ENCODE assay signal across 8 mouse cellular contexts in the genomic region with DNA sequence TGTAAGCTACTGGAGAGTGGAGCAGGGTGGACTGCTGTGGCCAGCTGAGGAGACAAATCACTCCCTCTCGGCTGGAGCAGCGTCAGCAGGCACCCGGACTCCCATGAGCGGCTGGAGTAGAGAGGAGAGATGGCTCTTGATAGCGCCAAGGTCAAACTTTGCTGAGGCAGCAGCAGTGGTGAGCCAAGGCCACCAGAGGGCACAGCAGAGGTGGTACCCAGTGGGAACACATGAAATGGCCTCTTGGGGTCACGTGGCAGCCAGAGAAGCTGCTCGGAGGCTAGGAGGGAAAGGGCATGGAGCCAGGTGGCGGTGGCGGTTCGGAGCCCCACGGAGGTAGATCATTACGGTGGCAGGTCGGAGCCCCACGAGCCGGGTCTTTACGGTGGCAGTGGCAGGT. TPM values are rescaled to one million over a fixed set of nuclear protein-coding genes. Genes with fewer than 3 reads are reported as not detected.
DNase-seq lines count a peak whose midpoint lies in the region; ATAC-seq lines count a peak whose summit lies in the region.

No protein-coding gene starts in this region.

- DNase-seq in adrenal gland, adult 2 months: peak; percentile 95
- DNase-seq in embryo, embryonic 11.5 days (ENCODE audit: low read depth, low spot score): peak; percentile 49
- DNase-seq in gastrocnemius, postnatal 36 days: peak; percentile 83 to 86
- DNase-seq in left cerebral cortex, postnatal 36 days (ENCODE audit: low spot score in 2 of 2): peak; percentile 58 to 73
- peak; percentile 79 for DNase-seq in midbrain, embryonic 10.5 days (ENCODE audit: low spot score)
- DNase-seq in right cerebral cortex, postnatal 4 days: peak; percentile 68
- DNase-seq in yolk sac, embryonic 10.5 days (ENCODE audit: low spot score): peak; percentile 48

- peak overlapping the region; percentile 38; the same call in 1 of the 2 replicates for H3K4me2 ChIP-seq in intestine, embryonic 16.5 days (ENCODE audit: low read depth, low read length)

- 18% methylated on average over 16 of the region's 16 CpGs for WGBS in intestine, embryonic 16.5 days
- 16% methylated on average over 16 of the region's 16 CpGs for WGBS in midbrain, embryonic 10.5 days

- H3K9me3 ChIP-seq in intestine, embryonic 16.5 days (ENCODE audit: control insufficient read depth, low read length): no peaks in the 10 kb centered on the region
- no peaks in the 10 kb centered on the region for H3K9me3 ChIP-seq in midbrain, embryonic 10.5 days (replicated peaks)

- peak; percentile 74 for ATAC-seq in intestine, embryonic 16.5 days

- no peaks in the 10 kb centered on the region for H3K36me3 ChIP-seq in intestine, embryonic 16.5 days (ENCODE audit: control insufficient read depth, insufficient read depth, low read length)
- H3K36me3 ChIP-seq in midbrain, embryonic 10.5 days: no peaks in the 10 kb centered on the region

- intact Hi-C loops in gastrocnemius, postnatal 36 days (cut with DNase I): loop anchor here (5.0 kb wide), 2 partner anchors 246 to 261 kb away; a partner anchor contains a TSS
- intact Hi-C loops in left cerebral cortex, postnatal 36 days (cut with DNase I): no loop called here

- H3K4me3 ChIP-seq in intestine, embryonic 16.5 days (ENCODE audit: low read length): peak overlapping the region; percentile 19; the same call in 1 of the 2 replicates
- H3K4me3 ChIP-seq in midbrain, embryonic 10.5 days: peak overlapping the region; percentile 28

- H3K9ac ChIP-seq in intestine, embryonic 16.5 days (ENCODE audit: low read depth, low read length): no peak overlapping the region

- no peak overlapping the region for H3K27ac ChIP-seq in intestine, embryonic 16.5 days (ENCODE audit: low read length)
- 0 out of 2 replicates have a peak overlapping the region, but pooled peaks have one; percentile 52 for H3K27ac ChIP-seq in midbrain, embryonic 10.5 days (replicated peaks)

- H3K4me1 ChIP-seq in intestine, embryonic 16.5 days (ENCODE audit: control insufficient read depth, insufficient read depth, low read length): peaks cover 9% of the 10 kb centered on the region; the same call in 1 of the 2 replicates
- peaks cover 12% of the 10 kb centered on the region for H3K4me1 ChIP-seq in midbrain, embryonic 10.5 days

- no peaks in the 10 kb centered on the region for H3K27me3 ChIP-seq in intestine, embryonic 16.5 days (replicated peaks; ENCODE audit: control insufficient read depth, insufficient read depth, low read length)
- peaks cover 21% of the 10 kb centered on the region for H3K27me3 ChIP-seq in midbrain, embryonic 10.5 days (ENCODE audit: low read depth, poor library complexity, severe bottlenecking)

RNA-seq across cellular contexts. Expression of a gene that starts 12.8 kb away (rescaled TPM):
- total RNA-seq in adrenal gland, adult 2 months (2021): 1 to 10 TPM; 2.0 to 2.4 TPM
- 0.40 and 0.75 TPM in 2 replicates for polyA plus RNA-seq in adrenal gland, adult 2 months (2012; rRNA removed)
- total RNA-seq in gastrocnemius, postnatal 36 days (2021): under 1 TPM; 0.10 to 0.51 TPM
- 0.73 and 1.8 TPM in 2 replicates for polyA plus RNA-seq in intestine, embryonic 16.5 days (2015; fragmentation: Nextera tagmentation; extraction: Ambion mirVana)
- 10 to 100 TPM; 12.8 to 14.7 TPM for total RNA-seq in left cerebral cortex, postnatal 36 days (2021)
- polyA plus RNA-seq in midbrain, embryonic 10.5 days (2016; fragmentation: Nextera tagmentation; extraction: Ambion mirVana): 1.5 and 1.6 TPM in 2 replicates

Comparison
In these comparisons a context has a peak if more than half of its experiments do, and no peak if none do; other contexts are left out.
1. RNA of a gene that starts 12.8 kb away (total RNA-seq): 12.8 to 14.7 TPM in left cerebral cortex, postnatal 36 days; 2.0 to 2.4 TPM in adrenal gland, adult 2 months and 0.10 to 0.51 TPM in gastrocnemius, postnatal 36 days; every median in the first group is over 4 times any median in the second.
2. Peak in every context shown above with its lines, with median percentiles within 50 percentile points of each other: DNase-seq.